Mouse (Mus musculus): ENCODE results near the gene Fasn.
"Not testable (repeated sequence)": the region's sequence is repeated elsewhere in the genome, so short reads cannot be mapped to it uniquely, and the experiment has no call there.

The Fasn gene

DNA sequence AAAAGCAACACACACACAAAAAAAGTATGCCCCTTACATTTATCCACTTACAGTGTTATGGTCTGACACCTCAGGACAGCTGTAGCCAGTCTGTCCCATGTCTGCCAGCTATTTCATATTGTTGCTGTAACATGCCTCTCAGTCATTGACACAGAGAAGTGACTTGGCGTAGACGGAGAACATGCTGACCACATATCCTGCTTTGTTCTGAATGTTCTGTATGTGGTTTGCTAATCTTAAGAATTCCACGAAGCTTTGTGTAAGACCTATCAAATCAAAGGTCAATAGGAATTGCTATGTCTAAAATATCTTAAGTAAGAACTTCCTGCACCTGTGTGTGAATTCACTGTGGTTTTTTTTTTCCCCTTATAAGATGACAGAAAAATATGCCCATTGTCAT lies 26.1 kb downstream of the Fasn start:
- no peak for DNase-seq (ENCODE audit: low spot score in 2 of 2)

DNA sequence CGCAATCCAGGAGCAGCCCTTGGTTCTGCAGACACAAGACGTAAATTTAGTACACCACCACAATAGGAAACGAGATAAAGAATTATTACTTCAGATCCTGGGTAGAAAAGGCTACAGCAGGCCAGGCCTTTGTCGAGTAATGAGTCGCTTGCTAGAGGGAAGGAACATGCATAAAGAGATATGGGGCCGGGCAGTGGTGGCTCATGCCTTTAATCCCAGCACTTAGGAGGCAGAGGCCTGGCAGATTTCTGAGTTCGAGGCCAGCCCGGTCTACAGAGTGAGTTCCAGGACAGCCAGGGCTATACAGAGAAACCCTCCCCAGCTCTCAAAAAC lies 27.8 kb downstream of the Fasn start:
- DNase-seq (ENCODE audit: low spot score in 2 of 2): no peak

DNA sequence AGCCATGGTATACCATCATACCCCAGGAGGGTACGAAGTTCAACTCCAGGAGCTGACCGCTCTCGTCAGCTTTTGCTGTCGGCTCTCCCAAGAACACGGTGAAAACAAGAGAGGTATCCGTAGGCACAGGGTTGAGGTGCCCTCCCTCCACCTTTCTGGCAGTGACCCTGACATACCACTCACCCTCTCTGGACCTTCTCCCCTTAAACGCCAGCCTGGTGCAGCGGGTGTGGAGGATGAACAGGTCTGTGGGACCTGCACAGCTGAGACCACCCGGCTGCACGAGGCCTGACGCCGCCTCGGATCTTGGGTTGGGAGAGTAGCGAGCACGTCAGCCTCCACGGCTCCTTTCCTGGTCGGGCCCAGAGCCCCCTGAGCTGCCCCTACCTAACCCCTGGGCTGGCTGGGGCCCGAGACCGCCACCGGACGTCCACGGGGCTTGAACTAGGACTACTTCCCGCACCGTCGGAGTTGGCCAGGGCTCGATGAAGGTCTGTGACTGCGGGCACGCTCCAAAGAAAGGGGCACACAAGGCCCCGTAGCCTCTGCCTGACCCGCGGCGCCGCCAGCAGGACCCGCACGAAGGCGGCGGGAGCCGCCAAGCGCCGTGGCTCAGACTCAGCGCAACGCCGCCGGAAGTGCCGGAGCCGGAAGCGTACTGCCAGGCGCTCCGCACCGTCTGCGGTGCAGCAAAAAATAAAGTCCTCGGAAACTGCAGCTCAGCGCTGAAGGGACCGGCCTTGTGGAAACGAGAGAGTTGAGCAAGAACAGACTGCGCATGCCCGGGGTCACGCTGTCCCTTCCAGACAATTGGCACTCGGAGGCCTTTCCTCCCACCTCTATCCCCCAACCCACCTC lies 28.4 kb downstream of the Fasn start, which contains the start of gene Dus1l:
TSS of gene Dus1l (minus strand) at position 648 of the 858 bp plus-strand sequence.
- peak; percentile 96 to 97 for DNase-seq (ENCODE audit: low spot score in 2 of 2)

DNA sequence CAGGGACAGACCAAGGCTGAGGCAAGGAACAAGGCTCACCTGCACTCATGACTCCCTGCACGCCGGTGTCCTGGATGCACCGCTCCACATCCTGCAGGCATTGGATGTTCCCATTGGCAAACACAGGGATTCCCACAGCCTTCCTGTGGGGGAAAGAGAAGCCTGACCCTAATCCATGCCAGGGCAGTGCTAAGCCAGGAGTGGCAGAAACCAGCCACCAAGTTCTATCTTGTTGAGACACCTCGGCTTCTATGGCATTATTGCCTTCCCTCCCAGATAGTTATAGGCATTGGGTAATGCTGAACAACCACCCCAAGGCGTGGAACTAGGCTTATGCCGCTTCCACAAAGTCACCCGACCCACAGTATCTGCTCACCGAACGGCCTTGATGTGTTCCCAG lies 31.7 kb downstream of the Fasn start:
- DNase-seq (ENCODE audit: low spot score in 2 of 2): no peak

DNA sequence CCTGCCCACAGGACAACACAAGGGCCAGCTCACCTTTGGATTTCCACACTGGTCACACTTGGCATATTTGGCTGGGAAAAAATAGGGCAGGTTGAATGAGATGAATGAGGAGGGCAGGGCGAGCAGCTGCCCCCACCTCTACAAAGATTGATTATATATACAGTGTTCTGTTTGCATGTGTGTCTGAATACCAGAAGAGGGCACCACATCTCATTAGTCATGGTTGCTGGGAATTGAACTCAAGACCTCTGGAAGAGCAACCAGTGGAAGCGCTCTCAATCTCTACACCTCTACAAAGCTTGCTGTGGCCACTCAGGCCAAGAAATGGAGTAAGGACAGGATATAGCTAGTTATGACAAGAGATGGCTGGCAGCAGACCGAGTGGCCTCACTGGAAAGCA lies 34.5 kb downstream of the Fasn start:
- no peak for DNase-seq (ENCODE audit: low spot score in 2 of 2)

DNA sequence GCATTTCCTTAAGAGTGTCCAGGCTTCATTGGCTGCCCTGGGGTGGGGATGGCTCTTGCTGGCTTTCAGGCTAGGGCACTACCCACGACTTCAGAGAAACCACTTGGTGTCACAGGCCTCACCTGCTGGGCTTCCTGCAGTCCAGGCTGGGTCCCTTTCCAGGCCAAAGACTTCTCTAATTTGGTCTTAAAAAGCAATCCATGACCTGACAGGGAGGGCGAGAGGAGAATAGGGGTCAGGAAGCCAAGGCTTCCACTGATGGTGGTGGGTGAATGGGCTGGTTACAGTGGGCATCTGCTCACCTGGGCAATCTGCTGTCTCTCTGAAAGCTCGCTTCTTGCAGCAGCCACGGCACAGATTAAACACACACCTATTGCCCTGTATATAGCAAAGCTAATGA lies 35.0 kb downstream of the Fasn start:
- no peak for DNase-seq (ENCODE audit: low spot score in 2 of 2)

DNA sequence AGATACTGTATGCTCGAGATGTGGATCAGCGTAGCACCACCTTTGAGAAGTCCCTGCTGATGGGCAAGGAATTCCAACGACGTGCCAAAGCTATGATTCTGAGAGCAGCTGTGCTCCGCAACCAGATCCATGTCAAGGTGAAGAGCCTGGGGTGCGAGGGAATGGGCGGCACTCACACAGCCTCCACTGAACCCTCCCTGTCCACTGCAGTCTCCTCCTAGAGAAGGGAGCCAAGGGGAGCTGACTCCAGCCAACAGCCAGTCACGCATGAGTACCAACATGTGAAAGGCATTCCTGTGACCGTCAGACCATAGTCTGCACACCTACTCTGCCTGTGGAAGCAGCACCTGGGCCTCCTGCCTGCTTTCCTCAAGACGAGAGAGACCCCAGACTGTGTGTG lies 35.9 kb downstream of the Fasn start:
- not testable (repeated sequence) for DNase-seq (ENCODE audit: low spot score in 2 of 2)

DNA sequence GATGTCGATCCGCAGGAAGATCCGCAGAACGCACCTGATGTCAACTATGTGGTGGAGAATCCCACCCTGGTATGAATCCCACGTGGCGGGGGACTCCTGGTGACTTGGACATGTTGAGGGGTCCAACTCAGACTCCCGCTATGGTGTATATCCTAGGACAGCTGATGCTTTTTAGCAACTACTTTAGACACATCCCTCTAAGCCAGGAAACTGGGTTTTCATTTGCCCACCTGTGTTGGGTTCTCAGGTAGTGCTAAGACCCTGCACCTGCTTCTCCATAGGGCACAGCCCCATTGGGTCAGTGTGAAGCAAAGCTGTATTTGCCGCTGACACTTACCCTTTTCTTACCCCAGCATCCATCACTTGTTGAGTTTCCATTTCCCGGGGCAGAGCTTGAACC lies 39.2 kb downstream of the Fasn start:
- no peak for DNase-seq (ENCODE audit: low spot score in 2 of 2)

DNA sequence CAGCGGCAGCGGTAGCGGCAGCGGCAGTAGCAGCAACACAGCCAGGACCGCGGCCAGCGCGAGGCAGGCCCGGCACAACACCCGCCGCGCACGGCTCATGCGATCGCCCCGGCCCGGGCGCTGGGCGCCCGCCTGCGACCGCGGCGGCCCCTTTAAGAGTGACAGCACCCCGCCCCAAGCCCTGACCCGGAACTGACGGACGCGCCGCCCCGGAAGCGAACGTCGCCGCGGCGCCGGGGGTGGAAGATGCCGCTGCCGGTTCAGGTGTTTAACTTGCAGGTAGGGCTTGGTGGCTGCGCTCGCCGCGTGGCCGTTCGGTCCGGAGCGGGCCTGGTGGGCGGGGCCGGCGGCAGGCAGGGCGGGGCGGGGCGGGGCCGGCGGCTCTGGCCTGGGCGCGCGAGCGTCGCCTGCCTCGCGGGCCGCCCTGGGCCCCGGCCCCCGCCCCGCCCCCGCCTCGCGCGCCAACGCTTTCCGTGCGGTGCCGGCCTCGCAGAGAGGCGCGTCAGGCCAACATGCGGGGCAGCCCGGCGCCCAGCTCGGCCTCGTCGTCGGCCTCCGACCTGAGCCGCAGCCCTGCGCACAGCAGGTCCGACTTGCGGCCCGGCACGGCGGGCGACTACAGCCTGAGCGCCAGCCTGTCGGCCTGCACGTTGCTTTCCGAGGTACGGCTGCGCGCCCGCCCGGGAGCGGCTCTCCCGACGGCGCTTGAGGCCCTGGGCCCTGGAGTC lies 40.1 kb downstream of the Fasn start, which contains the start of the genes Rfng and Gps1:
TSS of gene Rfng (minus strand) at position 144 of the 728 bp plus-strand sequence.
TSS of gene Gps1 (plus strand) at position 209 of the 728 bp plus-strand sequence.
- DNase-seq (ENCODE audit: low spot score in 2 of 2): peak; percentile 78 to 81

DNA sequence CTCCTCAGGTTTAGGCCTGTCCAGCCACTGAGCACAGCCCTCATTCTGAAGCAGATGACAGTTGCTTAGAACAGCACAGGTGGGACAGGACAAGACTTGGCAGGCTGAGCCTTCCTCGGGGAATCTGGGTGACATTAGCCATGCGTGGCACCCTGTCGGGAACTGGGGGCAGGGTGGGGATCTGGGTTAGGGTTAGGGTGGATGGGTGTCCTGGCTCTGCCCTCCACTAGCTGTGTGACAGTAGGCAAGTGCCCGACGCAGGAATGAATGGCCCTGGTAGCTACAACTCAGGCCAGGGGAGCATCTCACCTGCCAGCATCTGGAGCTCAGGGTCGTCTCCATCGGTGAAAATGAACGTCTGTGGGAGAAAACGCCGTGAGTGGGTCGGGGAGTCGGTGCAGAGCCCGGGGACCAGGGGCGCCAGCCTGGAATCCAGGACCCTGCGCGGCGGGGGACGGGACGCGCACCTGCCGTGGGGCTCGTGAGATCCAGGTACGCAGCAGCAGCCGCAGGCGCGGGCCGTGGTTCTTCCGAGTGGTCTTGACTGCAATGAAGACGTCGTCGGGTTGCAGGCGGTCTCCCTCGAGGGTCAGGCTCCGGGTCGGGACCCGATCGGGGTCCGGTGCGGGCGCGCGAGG lies 40.8 kb downstream of the Fasn start:
- no peak for DNase-seq (ENCODE audit: low spot score in 2 of 2)

DNA sequence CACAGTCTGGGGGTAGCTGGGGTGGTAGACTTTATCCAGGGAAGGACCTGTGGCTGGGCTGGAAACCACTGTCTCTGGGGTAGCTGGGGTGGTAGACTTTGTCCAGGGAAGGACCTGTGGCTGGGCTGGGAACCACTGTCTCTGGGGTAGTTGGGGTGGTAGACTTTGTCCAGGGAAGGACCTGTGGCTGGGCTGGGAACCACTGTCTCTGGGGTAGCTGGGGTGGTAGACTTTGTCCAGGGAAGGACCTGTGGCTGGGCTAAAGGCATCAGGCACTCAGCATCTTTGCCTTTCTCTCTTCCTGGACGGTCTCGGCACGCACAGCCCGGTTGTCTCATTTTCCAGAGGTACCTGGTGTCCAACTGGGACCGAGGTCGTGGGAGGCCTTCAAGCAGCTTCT lies 43.0 kb downstream of the Fasn start:
- DNase-seq (ENCODE audit: low spot score in 2 of 2): not testable (repeated sequence)

DNA sequence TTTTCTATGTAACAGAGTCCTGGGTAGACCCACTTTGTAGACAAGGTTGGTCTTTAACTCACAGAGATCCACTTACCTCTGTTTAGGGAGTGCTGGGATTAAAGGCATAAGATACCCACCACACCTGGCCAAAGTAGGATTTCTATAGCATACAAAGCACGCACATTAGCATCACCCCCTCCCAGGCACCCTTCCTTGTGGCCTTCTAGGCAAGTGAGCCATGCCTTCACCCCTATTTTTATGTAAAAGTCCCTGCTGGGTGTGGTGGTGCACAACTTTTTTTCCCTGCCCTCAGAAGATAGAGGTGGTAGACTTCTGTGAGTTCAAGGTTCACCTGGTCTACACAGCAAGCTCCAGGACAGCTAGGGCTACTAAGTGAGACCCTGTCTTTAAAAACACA lies 44.5 kb downstream of the Fasn start:
- no peak for DNase-seq (ENCODE audit: low spot score in 2 of 2)

DNA sequence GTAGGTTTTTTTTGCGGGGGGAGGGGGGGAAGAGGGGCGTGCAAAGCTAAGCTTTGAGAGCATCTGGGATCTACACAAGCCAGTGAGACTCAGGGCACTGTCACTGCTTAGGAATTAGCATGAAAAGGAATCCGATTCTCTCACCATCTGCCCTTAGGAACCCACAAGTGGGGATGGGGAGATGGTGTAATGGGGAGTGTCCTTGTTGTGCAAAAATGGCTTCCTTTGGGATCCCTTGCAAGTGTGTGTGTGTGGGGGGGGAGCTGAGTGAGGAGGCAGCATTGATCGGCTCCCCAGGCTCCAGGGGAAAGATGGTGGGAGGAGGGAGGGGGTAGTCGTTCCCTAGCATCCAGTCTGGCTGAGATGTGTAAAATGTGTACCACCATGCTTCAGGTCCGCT lies 47.2 kb downstream of the Fasn start:
- DNase-seq (ENCODE audit: low spot score in 2 of 2): no peak

DNA sequence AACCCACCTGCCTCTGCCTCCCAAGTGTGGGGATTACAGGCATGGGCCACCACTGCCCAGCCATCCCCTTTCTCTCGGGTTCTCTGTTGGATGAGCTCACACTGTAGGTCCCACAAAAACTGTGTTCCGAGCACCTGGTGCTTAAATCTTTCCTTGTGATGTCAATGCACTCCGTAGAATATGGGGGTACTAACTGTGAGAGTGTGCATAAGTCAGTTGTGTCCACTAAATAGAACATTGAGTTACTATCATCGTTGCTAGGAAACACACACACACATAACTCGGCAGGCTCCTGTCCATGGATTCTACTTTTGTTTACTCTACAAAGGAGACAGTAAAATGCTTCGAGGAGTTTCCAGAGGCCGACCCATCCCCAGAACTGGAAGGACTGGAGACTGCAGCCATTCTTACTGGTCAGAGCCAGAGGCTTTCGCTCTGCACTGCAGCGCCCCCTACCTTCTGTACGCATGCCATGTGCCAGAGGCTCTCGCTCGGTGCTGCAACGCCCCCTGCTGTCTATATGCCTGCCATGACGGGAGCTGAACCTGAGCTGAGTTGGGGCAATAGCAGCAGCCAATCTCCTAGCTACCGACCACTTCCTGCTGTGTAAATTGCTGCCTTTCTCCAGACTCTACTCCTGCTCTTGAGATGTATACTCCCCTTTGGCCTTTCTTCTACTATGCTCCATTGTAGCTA lies 48.4 kb downstream of the Fasn start:
- DNase-seq (ENCODE audit: low spot score in 2 of 2): peak; percentile 88 to 96

DNA sequence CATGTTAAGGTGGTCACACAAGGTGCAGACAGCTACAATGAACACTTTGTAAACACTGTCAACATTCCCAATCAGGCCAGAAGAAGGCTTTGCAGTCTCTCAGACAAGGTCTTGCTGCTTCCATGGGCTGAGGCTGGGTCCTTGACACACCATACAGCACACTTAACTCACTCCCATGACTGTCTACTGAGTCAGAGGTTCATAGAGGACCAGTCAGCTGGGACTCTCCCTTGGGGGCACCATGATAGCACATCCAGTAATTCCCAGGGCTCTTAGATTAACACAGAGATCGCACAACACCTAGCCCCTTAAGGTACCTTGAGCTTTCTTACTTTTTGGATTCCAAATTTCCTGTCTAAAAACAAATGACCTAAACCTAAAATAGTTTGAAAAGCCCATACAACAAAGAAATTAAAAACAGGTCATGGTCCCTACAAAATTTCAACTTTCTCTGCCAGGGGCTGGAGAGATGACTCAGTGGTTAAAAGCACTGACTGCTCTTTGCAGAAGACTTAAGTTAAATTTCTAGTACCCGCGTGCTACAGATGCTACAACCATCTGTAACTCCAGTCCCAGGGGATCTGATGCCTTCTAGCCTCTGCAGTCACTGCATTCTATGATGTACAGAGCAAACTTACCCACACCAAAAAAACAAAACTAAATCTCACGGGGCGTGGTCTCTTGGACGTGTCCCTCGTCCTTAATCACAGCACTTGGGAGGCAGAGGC lies 50.7 kb downstream of the Fasn start:
- DNase-seq (ENCODE audit: low spot score in 2 of 2): no peak

DNA sequence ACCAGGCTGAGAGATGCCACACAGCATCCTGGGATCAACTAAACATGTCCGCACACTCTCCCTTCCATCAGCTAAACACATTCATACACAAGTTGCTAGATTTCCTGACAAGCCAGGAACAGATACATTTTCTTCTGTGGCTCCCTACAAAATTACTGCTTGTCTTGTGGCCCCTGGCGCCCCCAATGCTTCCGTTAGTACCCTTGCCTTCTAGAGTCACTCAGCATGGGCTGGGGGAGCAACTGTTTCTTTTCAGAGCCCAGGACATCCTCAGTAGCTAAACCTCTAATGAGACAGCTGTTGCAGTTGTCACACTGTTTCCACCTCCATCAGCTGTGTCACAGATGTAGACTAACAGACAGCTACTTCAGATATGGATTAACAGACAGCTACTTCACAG lies 51.6 kb downstream of the Fasn start:
- no peak for DNase-seq (ENCODE audit: low spot score in 2 of 2)

DNA sequence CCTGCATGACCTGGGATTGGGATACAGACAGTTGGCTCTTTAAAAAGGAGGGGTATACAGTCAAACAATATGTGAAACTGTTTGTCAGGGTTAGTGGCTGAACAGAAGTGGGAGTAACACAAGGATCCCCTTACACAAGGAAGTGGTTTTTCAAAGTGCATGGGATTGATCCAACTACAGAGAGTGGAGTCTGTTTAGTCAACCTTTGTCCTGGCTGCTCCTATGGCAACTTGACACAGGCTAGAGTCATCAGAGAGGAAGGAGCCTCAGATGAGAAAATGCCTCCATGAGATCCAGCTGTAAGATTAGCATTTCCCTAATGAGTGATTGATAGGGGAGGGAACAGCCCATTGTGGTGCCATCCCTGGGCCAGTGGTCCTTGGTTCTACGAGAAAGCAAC lies 56.1 kb downstream of the Fasn start:
- DNase-seq (ENCODE audit: low spot score in 2 of 2): no peak

DNA sequence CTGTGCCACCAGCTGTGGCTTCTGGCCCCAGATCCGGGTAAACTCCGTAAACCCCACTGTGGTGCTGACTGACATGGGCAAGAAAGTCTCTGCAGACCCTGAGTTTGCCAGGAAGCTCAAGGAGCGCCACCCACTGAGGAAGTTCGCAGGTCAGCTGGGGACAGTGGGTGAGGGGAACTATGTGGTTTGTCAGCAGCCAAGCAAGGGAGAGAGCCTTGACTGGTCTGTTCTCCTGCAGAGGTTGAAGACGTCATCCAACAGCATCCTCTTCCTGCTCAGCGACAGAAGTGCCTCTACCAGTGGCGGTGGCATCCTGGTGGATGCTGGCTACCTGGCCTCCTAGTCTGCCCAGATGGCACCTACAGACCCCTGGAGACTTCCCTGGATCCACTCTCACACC lies 57.3 kb downstream of the Fasn start:
- not testable (repeated sequence) for DNase-seq (ENCODE audit: low spot score in 2 of 2)

DNA sequence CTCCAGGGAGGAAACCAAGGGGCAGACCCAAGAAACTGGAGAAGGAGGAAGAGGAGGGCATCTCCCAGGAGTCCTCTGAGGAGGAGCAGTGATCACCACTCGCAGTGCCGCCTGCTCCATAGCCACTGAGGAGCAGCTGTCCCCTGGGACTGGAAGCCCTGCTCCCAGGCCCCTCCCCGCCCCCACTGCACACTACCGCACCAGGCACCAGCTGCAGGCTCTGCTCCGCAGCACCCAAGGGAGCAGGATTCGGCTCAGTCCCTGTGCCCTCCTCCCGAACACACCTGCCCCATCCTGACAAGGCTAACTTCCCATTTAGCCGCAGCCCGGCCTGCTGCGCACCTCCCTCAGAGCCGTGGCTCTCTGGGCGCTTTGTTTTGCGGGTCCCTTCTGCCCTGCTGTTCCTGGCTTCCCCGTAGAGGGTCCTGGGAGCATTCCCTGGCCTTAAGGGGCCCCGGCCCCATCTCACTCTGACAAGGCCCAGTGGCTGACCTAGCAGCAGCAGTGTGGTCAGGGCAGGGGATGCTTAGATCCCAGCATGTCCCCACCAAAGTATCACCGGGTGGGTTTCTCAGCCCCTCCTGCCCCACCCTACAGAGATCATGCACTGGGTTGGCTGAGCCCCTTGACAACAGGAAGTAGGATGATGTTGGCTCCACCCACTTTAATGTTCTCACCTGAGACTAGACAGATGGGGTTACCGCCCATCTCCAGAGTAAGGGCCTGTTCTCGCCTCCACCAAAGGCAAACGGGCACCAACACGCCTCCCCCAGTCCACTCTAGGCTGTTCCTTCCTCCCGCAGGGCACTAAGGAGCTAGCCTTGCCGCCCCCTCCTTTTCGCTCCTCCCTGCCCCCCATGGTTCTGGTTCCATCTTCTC lies 61.0 kb downstream of the Fasn start:
- not testable (repeated sequence) for DNase-seq (ENCODE audit: low spot score in 2 of 2)

DNA sequence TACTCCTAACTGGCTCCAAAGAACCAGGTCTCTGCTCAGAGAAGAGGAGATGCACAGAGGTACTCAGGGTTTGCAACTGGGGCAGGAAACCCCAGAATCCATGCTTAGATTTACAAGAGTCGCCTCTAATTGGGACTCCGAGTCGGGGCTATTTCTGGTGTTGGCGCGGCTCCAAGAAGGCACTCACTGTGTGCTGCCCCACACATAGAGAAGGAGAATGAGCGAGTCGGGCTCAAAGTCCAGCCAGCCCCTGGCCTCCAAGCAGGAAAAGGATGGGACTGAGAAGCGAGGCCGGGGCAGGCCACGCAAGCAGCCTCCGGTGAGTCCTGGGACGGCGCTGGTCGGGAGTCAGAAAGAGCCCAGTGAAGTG lies 61.7 kb downstream of the Fasn start, which contains the start of gene Hmga1b:
TSS of gene Hmga1b (plus strand) at position 123 of the 370 bp plus-strand sequence.
- DNase-seq (ENCODE audit: low spot score in 2 of 2): not testable (repeated sequence)

Measured in urinary bladder, postnatal 4 days (tissue).